Mouse (Mus musculus): ENCODE measurements at regions not wholly inside any gene's neighbourhood (a gene's known extent, or its start where the extent isn't known, plus 50 kb on each side); places are given as distances from the start of the nearest gene placed in this dataset.

GRCm38 (mm10) chr2:12808466-12808865, 115.4 kb upstream of the Pter start:
- ATAC-seq (replicated peaks; ENCODE audit: poor library complexity), result no peak

GRCm38 (mm10) chr2:12815339-12815738, 108.5 kb upstream of the Pter start:
- no peak for ATAC-seq (replicated peaks; ENCODE audit: poor library complexity)

GRCm38 (mm10) chr2:12825902-12826301, 97.9 kb upstream of the Pter start:
- ATAC-seq (replicated peaks; ENCODE audit: poor library complexity), result no peak

- ATAC-seq (replicated peaks; ENCODE audit: poor library complexity), result no peak
Measured at GRCm38 (mm10) chr2:12833579-12833978, 90.3 kb upstream of the Pter start.

GRCm38 (mm10) chr2:12866543-12866942, 57.3 kb upstream of the Pter start:
- no peak for ATAC-seq (replicated peaks; ENCODE audit: poor library complexity)

- ATAC-seq (replicated peaks; ENCODE audit: poor library complexity), result no peak
Measured at GRCm38 (mm10) chr2:12868772-12869171, 55.1 kb upstream of the Pter start.
